Mouse (Mus musculus): ENCODE measurements at regions not wholly inside any gene's neighbourhood (a gene's known extent, or its start where the extent isn't known, plus 50 kb on each side); places are given as distances from the start of the nearest gene placed in this dataset.

GRCm38 (mm10) chr11:20396204-20396848 lies 63.8 kb upstream of the Slc1a4 start:
- TF ChIP-seq POLR2A (IDR thresholded peaks at IDR 0.05; ENCODE audit: control insufficient read depth, extremely low read depth, insufficient read depth, low read length, poor library complexity): no peak
- no peak for TF ChIP-seq CTCF (IDR thresholded peaks at IDR 0.05; ENCODE audit: borderline replicate concordance, control insufficient read depth, extremely low read depth, insufficient read depth, low read length, poor library complexity)
